ENCODE assay signal across 24 mouse cellular contexts in the genomic region with DNA sequence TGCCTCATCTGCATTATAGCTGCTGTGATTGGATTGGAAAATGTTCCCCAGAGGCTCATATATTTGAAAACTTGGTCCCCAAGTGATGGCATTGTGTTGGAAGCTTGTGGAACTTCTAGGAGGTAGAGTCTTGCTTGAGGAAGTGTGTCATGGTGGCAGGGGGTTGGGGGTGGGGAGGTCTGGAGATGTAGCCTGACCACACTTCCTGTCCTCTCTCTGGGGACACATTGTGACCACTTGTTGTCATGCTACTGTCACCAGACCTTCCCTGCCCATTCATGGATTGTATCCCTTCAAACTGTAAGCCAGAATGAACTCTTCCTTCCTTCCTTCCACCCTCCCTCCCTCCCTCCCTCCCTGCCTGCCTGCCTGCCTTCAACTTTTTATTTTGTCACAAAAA.
"Had no signal": no experiment of that assay in that cellular context is flagged by ENCODE, and none has a peak within 500 bp of the region (broad histone marks: within the 10 kb centered on the region; RNA-seq: fewer than 3 reads in every experiment).

No protein-coding gene starts in this region.

- H3K27ac ChIP-seq: heart, adult 2 months; hindbrain, embryonic 10.5 days; hindbrain, embryonic 12.5 days; hindbrain, embryonic 14.5 days; intestine, embryonic 15.5 days; layer of hippocampus, adult 2 months; left cerebral cortex, adult 2 months; limb, embryonic 10.5 days; limb, embryonic 12.5 days had no signal

- DNase-seq: gastrocnemius, postnatal 14 days; gastrocnemius, postnatal 36 days; heart, adult 2 months; heart, postnatal 10 days; heart, postnatal 4 days; kidney, adult 18-20 months; kidney, adult 8-10 months; kidney, postnatal 10 days; kidney, postnatal 25 days; kidney, postnatal 4 days; liver had no signal

- H3K36me3 ChIP-seq: hindbrain, embryonic 10.5 days; hindbrain, embryonic 12.5 days; intestine, embryonic 15.5 days; limb, embryonic 10.5 days; limb, embryonic 12.5 days had no signal

- H3K4me2 ChIP-seq: heart, embryonic 11.5 days; hindbrain, embryonic 12.5 days; hindbrain, embryonic 14.5 days; intestine, embryonic 15.5 days; limb, embryonic 12.5 days; liver, embryonic 11.5 days had no signal

- H3K9ac ChIP-seq: hindbrain, embryonic 12.5 days; hindbrain, embryonic 14.5 days; intestine, embryonic 15.5 days; limb, embryonic 12.5 days had no signal

- ATAC-seq: hindbrain, embryonic 16.5 days; inflammation-experienced regulatory T-cells, adult 6 months; intestine, embryonic 15.5 days; intestine, postnatal 0 days had no signal

- H3K27me3 ChIP-seq: hindbrain, embryonic 12.5 days; intestine, embryonic 15.5 days; limb, embryonic 12.5 days had no signal

- H3K4me3 ChIP-seq: heart, adult 2 months; hindbrain, embryonic 10.5 days; hindbrain, embryonic 12.5 days; intestine, embryonic 15.5 days; layer of hippocampus, adult 2 months; left cerebral cortex, adult 2 months; limb, embryonic 10.5 days; limb, embryonic 12.5 days had no signal

- H3K9me3 ChIP-seq: hindbrain, embryonic 10.5 days; hindbrain, embryonic 12.5 days; intestine, embryonic 15.5 days; limb, embryonic 10.5 days; limb, embryonic 12.5 days had no signal
